ENCODE assay signal across 23 mouse cellular contexts in genomic region chr6:119047340-119047739, GRCm38 (mm10).
DNase-seq lines count a peak whose midpoint lies in the region; ATAC-seq and TF ChIP-seq lines count a peak whose summit lies in the region.
"Had no signal": no experiment of that assay in that cellular context is flagged by ENCODE, and none has a peak within 500 bp of the region (broad histone marks: within the 10 kb centered on the region; RNA-seq: fewer than 3 reads in every experiment).

No protein-coding gene starts in this region.

- no peak for TF ChIP-seq CTCF in CH12.LX (conservative IDR thresholded peaks at IDR 0.05 in 1 of 2, IDR thresholded peaks at IDR 0.05 in 1 of 2; ENCODE audit: low read depth in 2 of 2, low read length in 2 of 2)

- DNase-seq in embryo, embryonic 10.5 days (ENCODE audit: low spot score), result peak; percentile 20
- DNase-seq in embryo, embryonic 9.5 days (ENCODE audit: extremely low spot score), result no peak
- peak; percentile 26 for DNase-seq in midbrain, embryonic 10.5 days (ENCODE audit: low spot score)
- DNase-seq in midbrain, embryonic 14.5 days, result no peak
- DNase-seq in CH12.LX (ENCODE audit: extremely low read depth), result peak; percentile 5
- DNase-seq in ZHBTc4 (ENCODE audit: low read depth, low spot score), result peak; percentile 33
- no peak for DNase-seq in cerebellum, postnatal 14 days
- DNase-seq: adrenal gland, adult 2 months; adrenal gland, postnatal 10 days; adrenal gland, postnatal 25 days; B cell, adult 2 months; cerebellum, adult 11 months; cerebellum, adult 18-20 months; cerebellum, adult 8-10 months; cerebellum, adult 9-11 months; cerebellum, postnatal 25 days; embryo, embryonic 11 days; forebrain, postnatal 0 days had no signal

- no peaks in the 10 kb centered on the region for H3K36me3 ChIP-seq in midbrain, embryonic 10.5 days
- no peaks in the 10 kb centered on the region for H3K36me3 ChIP-seq in midbrain, embryonic 14.5 days (ENCODE audit: control insufficient read depth, insufficient read depth, low read length)
- no peaks in the 10 kb centered on the region for H3K36me3 ChIP-seq in CH12.LX (replicated peaks in 1 of 2; ENCODE audit: control insufficient read depth in 1 of 2, insufficient read depth in 1 of 2, low read length in 1 of 2)
- H3K36me3 ChIP-seq: embryonic facial prominence, embryonic 10.5 days; embryonic facial prominence, embryonic 12.5 days; forebrain, embryonic 15.5 days had no signal

- WGBS in midbrain, embryonic 10.5 days, result 41% methylated on average over 8 of the region's 8 CpGs
- 41% methylated on average over 8 of the region's 8 CpGs for WGBS in midbrain, embryonic 14.5 days

- H3K9me3 ChIP-seq in midbrain, embryonic 10.5 days (replicated peaks), result no peaks in the 10 kb centered on the region
- no peaks in the 10 kb centered on the region for H3K9me3 ChIP-seq in midbrain, embryonic 14.5 days (ENCODE audit: control insufficient read depth, low read length)
- H3K9me3 ChIP-seq in CH12.LX (replicated peaks; ENCODE audit: low read length), result no peaks in the 10 kb centered on the region
- H3K9me3 ChIP-seq: embryonic facial prominence, embryonic 10.5 days; embryonic facial prominence, embryonic 12.5 days; forebrain, embryonic 13.5 days; forebrain, embryonic 15.5 days had no signal

- H3K27ac ChIP-seq in midbrain, embryonic 10.5 days (replicated peaks), result no peak overlapping the region
- no peak overlapping the region for H3K27ac ChIP-seq in midbrain, embryonic 14.5 days (replicated peaks; ENCODE audit: low read depth, low read length)
- H3K27ac ChIP-seq in CH12.LX (ENCODE audit: insufficient read depth, low read depth), result no peak overlapping the region
- H3K27ac ChIP-seq: embryonic facial prominence, embryonic 10.5 days; embryonic facial prominence, embryonic 12.5 days; forebrain, embryonic 13.5 days; forebrain, embryonic 15.5 days had no signal

- TF ChIP-seq EP300 in CH12.LX (IDR thresholded peaks at IDR 0.05; ENCODE audit: low read length), result peak; percentile 37; the same call in 1 of the 2 replicates

- no peaks in the 10 kb centered on the region for H3K79me2 ChIP-seq in CH12.LX (replicated peaks; ENCODE audit: control insufficient read depth, extremely low read depth, insufficient read depth, poor library complexity, severe bottlenecking)

- TF ChIP-seq POLR2A in CH12.LX (IDR thresholded peaks at IDR 0.05; ENCODE audit: low read depth, low read length), result no peak

- no peak overlapping the region for H3K4me3 ChIP-seq in midbrain, embryonic 10.5 days
- H3K4me3 ChIP-seq in midbrain, embryonic 14.5 days (replicated peaks; ENCODE audit: low read depth, low read length), result no peak overlapping the region
- H3K4me3 ChIP-seq in CH12.LX (replicated peaks in 1 of 3; ENCODE audit: low read depth in 2 of 3, low read length in 2 of 3, poor library complexity in 1 of 3), result no peak overlapping the region
- H3K4me3 ChIP-seq: embryonic facial prominence, embryonic 10.5 days; embryonic facial prominence, embryonic 12.5 days; forebrain, embryonic 13.5 days; forebrain, embryonic 15.5 days had no signal

- dilution Hi-C loops in CH12.LX (cut with MboI; ENCODE audit: extremely low pct_ligation_motif_present, extremely low pct_unique_long_range_greater_than_20kb, low sequenced_read_pairs), result no loop called here

- no peaks in the 10 kb centered on the region for H3K27me3 ChIP-seq in midbrain, embryonic 10.5 days (ENCODE audit: low read depth, poor library complexity, severe bottlenecking)
- H3K27me3 ChIP-seq in midbrain, embryonic 14.5 days (ENCODE audit: control insufficient read depth, insufficient read depth, low read length), result no peaks in the 10 kb centered on the region
- peaks cover 83% of the 10 kb centered on the region for H3K27me3 ChIP-seq in CH12.LX (replicated peaks)
- H3K27me3 ChIP-seq: embryonic facial prominence, embryonic 12.5 days; forebrain, embryonic 13.5 days; forebrain, embryonic 15.5 days had no signal

- no peak for TF ChIP-seq RAD21 in CH12.LX (IDR thresholded peaks at IDR 0.05; ENCODE audit: low read depth, low read length)

- ATAC-seq in midbrain, embryonic 14.5 days (ENCODE audit: low FRiP score, low TSS enrichment), result no peak
- ATAC-seq: CD4-positive, CD25-positive, alpha-beta regulatory T cell, adult 4 months; forebrain, embryonic 13.5 days; forebrain, embryonic 15.5 days; forebrain, postnatal 0 days had no signal

- in situ Hi-C loops in CH12.LX (cut with MboI; ENCODE audit: low pct_ligation_motif_present, low pct_unique_long_range_greater_than_20kb, low sequenced_read_pairs), result no loop called here

- H3K4me1 ChIP-seq in midbrain, embryonic 10.5 days, result peaks cover 25% of the 10 kb centered on the region
- no peaks in the 10 kb centered on the region for H3K4me1 ChIP-seq in midbrain, embryonic 14.5 days (ENCODE audit: control insufficient read depth, insufficient read depth, low read length)
- peaks cover 0 to 9% of the 10 kb centered on the region in 2 experiments; a peak in 2 of 4 replicates for H3K4me1 ChIP-seq in CH12.LX (ENCODE audit: control insufficient read depth in 1 of 2, insufficient read depth in 2 of 2)
- H3K4me1 ChIP-seq: embryonic facial prominence, embryonic 12.5 days; forebrain, embryonic 13.5 days had no signal

- H3K9ac ChIP-seq in midbrain, embryonic 14.5 days (replicated peaks; ENCODE audit: low read length), result no peak overlapping the region
- H3K9ac ChIP-seq in CH12.LX (ENCODE audit: insufficient read depth, low read depth), result no peak overlapping the region
- H3K9ac ChIP-seq: embryonic facial prominence, embryonic 12.5 days; forebrain, embryonic 13.5 days; forebrain, embryonic 15.5 days; forebrain, postnatal 0 days had no signal

- no peak overlapping the region for H3K4me2 ChIP-seq in midbrain, embryonic 14.5 days (ENCODE audit: low read length)
- no peak overlapping the region for H3K4me2 ChIP-seq in CH12.LX (ENCODE audit: insufficient read depth, low read depth, poor library complexity, severe bottlenecking)
- H3K4me2 ChIP-seq: embryonic facial prominence, embryonic 12.5 days; forebrain, embryonic 13.5 days; forebrain, embryonic 15.5 days had no signal

TF ChIP-seq in CH12.LX, 34 proteins besides CTCF, POLR2A, EP300 and RAD21:
- TF ChIP-seq MAX (IDR thresholded peaks at IDR 0.05; ENCODE audit: low read length) (peak; percentile 29; the same call in 1 of the 2 replicates), CHD2 (IDR thresholded peaks at IDR 0.05; ENCODE audit: low read length) (no peak), MYC (IDR thresholded peaks at IDR 0.05; ENCODE audit: low read depth, low read length) (peak; percentile 61; the same call in 1 of the 2 replicates), BHLHE40 (IDR thresholded peaks at IDR 0.05; ENCODE audit: low read depth, low read length) (peak; percentile 61), KAT2A (IDR thresholded peaks at IDR 0.05; ENCODE audit: insufficient replicate concordance, low read length) (no peak), TBP (conservative IDR thresholded peaks at IDR 0.05; ENCODE audit: low read depth, low read length) (no peak), IRF4 (IDR thresholded peaks at IDR 0.05; ENCODE audit: low read depth, low read length) (peak; percentile 33; the same call in 1 of the 2 replicates)
TF ChIP-seq in CH12.LX: peak in this region for 4.

Comparison
In these comparisons a context has a peak if more than half of its experiments do, and no peak if none do; other contexts are left out.
1. DNase-seq: peak in embryo, embryonic 10.5 days (single experiment), midbrain, embryonic 10.5 days (single experiment), CH12.LX (single experiment) and ZHBTc4 (single experiment); none in embryo, embryonic 9.5 days (single experiment), midbrain, embryonic 14.5 days (single experiment) and cerebellum, postnatal 14 days (0 of 2).